Mouse (Mus musculus): ENCODE data around the gene Ank. TPM values are rescaled to one million over a fixed set of nuclear protein-coding genes. Genes with fewer than 3 reads are reported as not detected.
A peak's percentile ranks its signal among the peaks of the same experiment; 100 is the strongest.

The Ank gene
- total and polyA plus RNA-seq, 3 experiments: 0.04 to 0.15 TPM; not detected in 1

GRCm38 (mm10) chr15:27451760-27452159 is 14.7 kb upstream of the Ank start:
- H3K9ac ChIP-seq (ENCODE audit: control insufficient read depth, low read depth, low read length, poor library complexity, severe bottlenecking): no peak overlapping the region
- H3K27me3 ChIP-seq (ENCODE audit: control insufficient read depth in 1 of 2, insufficient read depth in 2 of 2, low read length in 2 of 2): no peaks in the 10 kb centered on the region
- H3K27ac ChIP-seq (ENCODE audit: control insufficient read depth, low read depth, low read length): peak overlapping the region; percentile 69
- no peaks in the 10 kb centered on the region for H3K79me2 ChIP-seq (ENCODE audit: control insufficient read depth, insufficient read depth, low read length, poor library complexity)
- peak; percentile 50 for DNase-seq (ENCODE audit: low read depth, low spot score)
- H3K4me1 ChIP-seq (ENCODE audit: control insufficient read depth in 1 of 2, insufficient read depth in 2 of 2, low read length in 2 of 2): peaks cover 12 to 15% of the 10 kb centered on the region in 2 experiments
- no peaks in the 10 kb centered on the region for H3K9me3 ChIP-seq (replicated peaks; ENCODE audit: insufficient read depth, low read length)
- no peak overlapping the region for H3K4me3 ChIP-seq (ENCODE audit: control insufficient read depth in 1 of 2, insufficient read depth in 1 of 2, low read depth in 2 of 2, low read length in 2 of 2)
- peaks cover 0 to 14% of the 10 kb centered on the region in 2 experiments; a peak in 2 of 4 replicates for H3K36me3 ChIP-seq (ENCODE audit: control insufficient read depth in 1 of 2, insufficient read depth in 2 of 2, low read length in 2 of 2)
- TF ChIP-seq RAD21 (IDR thresholded peaks at IDR 0.05; ENCODE audit: low read depth, low read length): no peak
- peak; percentile 28; the same call in 1 of the 2 replicates for TF ChIP-seq MXI1 (IDR thresholded peaks at IDR 0.05; ENCODE audit: low read depth, low read length)
- no peak for TF ChIP-seq NELFE (IDR thresholded peaks at IDR 0.05; ENCODE audit: low read depth, low read length)
- peak; percentile 72 for TF ChIP-seq SIN3A (IDR thresholded peaks at IDR 0.05; ENCODE audit: low read length)
- TF ChIP-seq RCOR1 (IDR thresholded peaks at IDR 0.05; ENCODE audit: low read depth, low read length): peak; percentile 65
- TF ChIP-seq CHD2 (IDR thresholded peaks at IDR 0.05; ENCODE audit: low read length): no peak; the same call in 1 of the 2 replicates
- TF ChIP-seq ETS1 (IDR thresholded peaks at IDR 0.05; ENCODE audit: low read depth, low read length): peak; percentile 92
- no peak for TF ChIP-seq USF1 (IDR thresholded peaks at IDR 0.05; ENCODE audit: low read depth, low read length)
- peak; percentile 77 to 94 for TF ChIP-seq EP300 (IDR thresholded peaks at IDR 0.05; ENCODE audit: low read depth in 1 of 2, low read length in 2 of 2)
- 0 out of 2 replicates have a peak, but pooled peaks have one; percentile 19 for TF ChIP-seq BHLHE40 (IDR thresholded peaks at IDR 0.05; ENCODE audit: borderline replicate concordance, low read depth, low read length)
- TF ChIP-seq TCF12 (IDR thresholded peaks at IDR 0.05; ENCODE audit: low read depth, low read length): peak; percentile 92
- peak; percentile 79 for TF ChIP-seq GATA1 (IDR thresholded peaks at IDR 0.05; ENCODE audit: low read depth, low read length)
- TF ChIP-seq MYB (IDR thresholded peaks at IDR 0.05; ENCODE audit: low read depth, low read length): peak; percentile 23; the same call in 1 of the 2 replicates
- TF ChIP-seq HCFC1 (IDR thresholded peaks at IDR 0.05; ENCODE audit: low read depth, low read length): 0 out of 2 replicates have a peak, but pooled peaks have one; percentile 35
- TF ChIP-seq TAL1 (IDR thresholded peaks at IDR 0.05; ENCODE audit: low read length): 0 out of 2 replicates have a peak, but pooled peaks have one; percentile 10
- TF ChIP-seq ZC3H11A (IDR thresholded peaks at IDR 0.05; ENCODE audit: low read depth, low read length): no peak

GRCm38 (mm10) chr15:27452496-27452895 is 14.0 kb upstream of the Ank start:
- TF ChIP-seq ETS1 (IDR thresholded peaks at IDR 0.05; ENCODE audit: low read depth, low read length) (peak; percentile 17; the same call in 1 of the 2 replicates), RCOR1 (IDR thresholded peaks at IDR 0.05; ENCODE audit: low read depth, low read length) (no peak)
- Histone ChIP-seq H3K27me3 (ENCODE audit: control insufficient read depth in 1 of 2, insufficient read depth in 2 of 2, low read length in 2 of 2) (no peaks in the 10 kb centered on the region), H3K9me3 (replicated peaks; ENCODE audit: insufficient read depth, low read length) (no peaks in the 10 kb centered on the region), H3K27ac (ENCODE audit: control insufficient read depth, low read depth, low read length) (peak overlapping the region; percentile 26; the same call in 1 of the 2 replicates), H3K36me3 (ENCODE audit: control insufficient read depth in 1 of 2, insufficient read depth in 2 of 2, low read length in 2 of 2) (peaks cover 0 to 14% of the 10 kb centered on the region in 2 experiments; a peak in 2 of 4 replicates), H3K79me2 (ENCODE audit: control insufficient read depth, insufficient read depth, low read length, poor library complexity) (no peaks in the 10 kb centered on the region), H3K4me1 (ENCODE audit: control insufficient read depth in 1 of 2, insufficient read depth in 2 of 2, low read length in 2 of 2) (peaks cover 12 to 15% of the 10 kb centered on the region in 2 experiments), H3K9ac (ENCODE audit: control insufficient read depth, low read depth, low read length, poor library complexity, severe bottlenecking) (no peak overlapping the region), H3K4me3 (ENCODE audit: control insufficient read depth in 1 of 2, insufficient read depth in 1 of 2, low read depth in 2 of 2, low read length in 2 of 2) (peak overlapping the region in 1 of 2 experiments; percentile 22; a peak in 1 of 4 replicates)
- peak; percentile 31 for DNase-seq (ENCODE audit: low read depth, low spot score)

All from MEL (cell line).